Mouse (Mus musculus): ENCODE data around the gene Ddx46. TPM values are rescaled to one million over a fixed set of nuclear protein-coding genes. Genes with fewer than 3 reads are reported as not detected.

The Ddx46 gene
- 27.6 TPM for polyA plus RNA-seq (2014; fragmentation: Illumina TruSeq; extraction: RNeasy Lipid Tissue Mini Kit (QIAGEN cat#74804); ENCODE audit: low read depth, low replicate concordance)

DNA sequence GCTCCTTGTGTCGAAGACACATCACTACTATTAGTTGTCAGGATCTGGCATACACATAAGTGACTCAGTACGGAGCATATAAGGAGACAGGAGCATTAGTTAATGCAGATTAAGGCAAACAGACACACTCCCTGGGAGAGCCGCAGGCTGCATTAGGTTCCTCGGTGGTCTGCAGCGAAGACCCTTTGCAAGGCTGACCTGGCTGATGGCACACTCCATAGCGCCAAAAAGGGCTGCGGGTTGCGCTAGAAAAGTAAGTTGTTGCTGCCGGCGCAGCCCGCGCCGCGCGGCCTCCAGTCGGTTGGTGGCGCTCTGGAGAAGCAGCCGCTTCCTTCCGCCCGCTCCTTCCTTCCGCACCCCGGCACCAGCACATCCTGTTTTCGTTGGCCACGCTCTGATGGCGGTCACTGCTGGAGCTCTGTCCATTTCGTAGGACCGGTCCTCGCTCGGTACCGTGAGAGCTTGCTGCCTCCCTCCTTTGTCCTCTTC is at the start of gene Ddx46:
Gene Ddx46, plus strand, starts transcription at position 389 of the 489 bp plus-strand sequence.

GRCm38 (mm10) chr13:55599566-55600540 is 35.0 kb upstream of the Ddx46 start, which contains the start of gene B4galt7:
B4galt7 (plus strand) TSS chr13:55599896.

DNA sequence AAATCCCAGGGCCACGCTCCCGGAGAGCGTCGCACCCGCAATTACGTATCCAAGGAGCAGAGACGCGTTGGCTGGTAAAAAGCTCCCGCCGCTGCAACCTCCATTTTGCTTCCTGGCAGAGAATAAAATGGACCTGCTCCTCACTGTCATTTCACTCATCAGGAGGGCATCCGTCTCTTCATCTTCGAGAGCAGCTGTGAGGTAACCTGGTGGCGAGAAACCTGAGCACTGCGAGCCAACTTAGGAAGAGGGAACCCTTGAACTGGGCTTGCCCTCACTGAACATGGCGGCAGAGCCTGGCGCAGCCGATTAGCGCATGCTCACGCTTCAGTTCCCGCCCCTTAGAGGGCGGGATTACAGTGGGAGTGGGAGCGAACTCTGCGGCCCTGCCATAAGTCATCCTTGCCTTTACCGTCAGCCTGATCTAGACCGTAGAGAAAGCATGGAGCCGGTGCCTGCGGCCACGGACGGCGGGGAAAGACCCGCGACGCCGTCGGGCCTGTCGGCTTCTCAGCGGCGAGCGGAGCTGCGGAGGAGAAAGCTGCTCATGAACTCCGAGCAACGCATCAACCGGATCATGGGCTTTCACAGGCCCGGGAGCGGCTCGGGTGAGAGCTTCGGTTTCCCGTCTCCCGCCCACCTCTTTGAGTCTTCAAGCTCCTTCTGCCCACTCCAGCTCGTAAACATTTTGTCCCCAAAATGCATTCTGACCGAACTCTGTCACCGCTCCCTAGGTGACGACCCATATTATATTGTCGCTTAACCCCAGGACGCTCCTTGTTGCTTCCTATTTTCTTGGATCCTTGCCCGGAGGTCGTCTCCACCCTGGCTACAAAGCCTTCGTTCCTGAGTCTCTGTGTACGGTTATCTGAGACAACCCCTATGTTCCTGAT is 11.9 kb upstream of the Ddx46 start, which contains the start of gene Caml:
Gene Caml, plus strand, starts transcription at position 357 of the 893 bp plus-strand sequence.

GRCm38 (mm10) chr13:55692535-55693242 is 57.9 kb downstream of the Ddx46 start, which contains the start of gene B230219D22Rik:
B230219D22Rik (plus strand) TSS chr13:55693124.

GRCm38 (mm10) chr13:55714501-55715166 is 79.8 kb downstream of the Ddx46 start, which contains the start of gene Txndc15:
Txndc15 (plus strand) TSS chr13:55714650.

DNA sequence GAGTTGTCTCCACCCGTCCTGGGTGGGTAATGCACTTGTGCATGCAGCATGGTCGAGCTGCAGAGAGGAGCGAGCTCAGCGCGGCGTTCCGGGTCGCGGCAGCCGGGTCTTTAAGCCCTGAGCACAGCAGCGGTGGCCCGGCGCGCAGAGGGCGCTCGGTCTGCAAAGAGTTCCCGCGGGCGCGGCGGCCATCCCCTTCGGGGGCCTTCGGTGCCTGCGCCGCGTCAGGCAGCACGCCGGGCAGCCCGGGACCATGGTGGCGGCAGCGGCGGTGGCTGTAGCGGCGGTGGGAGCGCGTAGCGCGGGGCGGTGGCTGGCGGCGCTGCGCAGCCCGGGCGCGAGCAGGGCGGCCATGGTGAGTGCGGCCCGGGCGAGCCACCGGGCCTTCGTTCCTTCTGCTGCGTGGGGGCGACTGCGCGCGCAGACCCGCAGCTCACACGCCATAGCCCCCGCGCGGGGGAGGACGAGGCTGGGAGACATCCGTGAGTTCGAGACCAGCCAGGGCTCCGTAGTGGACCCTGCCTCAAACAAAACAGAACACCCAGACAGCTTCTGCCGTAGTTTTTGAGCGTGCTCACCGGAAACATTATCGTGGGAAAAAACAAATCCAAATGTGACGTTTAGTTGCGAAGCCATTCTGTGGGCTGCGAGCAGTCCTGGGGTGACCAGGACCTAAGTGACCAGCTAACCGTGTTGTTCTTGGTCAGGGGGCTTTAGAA is 92.5 kb downstream of the Ddx46 start, which contains the start of gene Pcbd2:
Gene Pcbd2, plus strand, starts transcription at position 249 of the 719 bp plus-strand sequence.

Other genes with a start within 250 kb of the Ddx46 start
- not detected for gene Slc34a1, start 236.8 kb upstream of the Ddx46 start, polyA plus RNA-seq (2014; fragmentation: Illumina TruSeq; extraction: RNeasy Lipid Tissue Mini Kit (QIAGEN cat#74804); ENCODE audit: low read depth, low replicate concordance)
- gene Pfn3, start 219.8 kb upstream of the Ddx46 start, polyA plus RNA-seq (2014; fragmentation: Illumina TruSeq; extraction: RNeasy Lipid Tissue Mini Kit (QIAGEN cat#74804); ENCODE audit: low read depth, low replicate concordance) = not detected
- gene F12, start 208.2 kb upstream of the Ddx46 start, polyA plus RNA-seq (2014; fragmentation: Illumina TruSeq; extraction: RNeasy Lipid Tissue Mini Kit (QIAGEN cat#74804); ENCODE audit: low read depth, low replicate concordance) = 23.3 TPM
- 2.5 TPM for gene Grk6, start 190.0 kb upstream of the Ddx46 start, polyA plus RNA-seq (2014; fragmentation: Illumina TruSeq; extraction: RNeasy Lipid Tissue Mini Kit (QIAGEN cat#74804); ENCODE audit: low read depth, low replicate concordance)
- gene Prr7, start 170.8 kb upstream of the Ddx46 start, polyA plus RNA-seq (2014; fragmentation: Illumina TruSeq; extraction: RNeasy Lipid Tissue Mini Kit (QIAGEN cat#74804); ENCODE audit: low read depth, low replicate concordance) = not detected
- gene Dbn1, start 146.9 kb upstream of the Ddx46 start, polyA plus RNA-seq (2014; fragmentation: Illumina TruSeq; extraction: RNeasy Lipid Tissue Mini Kit (QIAGEN cat#74804); ENCODE audit: low read depth, low replicate concordance) = 0.26 TPM
- gene Pdlim7, start 121.4 kb upstream of the Ddx46 start, polyA plus RNA-seq (2014; fragmentation: Illumina TruSeq; extraction: RNeasy Lipid Tissue Mini Kit (QIAGEN cat#74804); ENCODE audit: low read depth, low replicate concordance) = 0.24 TPM
- gene Dok3, start 105.7 kb upstream of the Ddx46 start, polyA plus RNA-seq (2014; fragmentation: Illumina TruSeq; extraction: RNeasy Lipid Tissue Mini Kit (QIAGEN cat#74804); ENCODE audit: low read depth, low replicate concordance) = not detected
- gene Ddx41, start 98.4 kb upstream of the Ddx46 start, polyA plus RNA-seq (2014; fragmentation: Illumina TruSeq; extraction: RNeasy Lipid Tissue Mini Kit (QIAGEN cat#74804); ENCODE audit: low read depth, low replicate concordance) = 2.3 TPM
- gene Fam193b, start 63.9 kb upstream of the Ddx46 start, polyA plus RNA-seq (2014; fragmentation: Illumina TruSeq; extraction: RNeasy Lipid Tissue Mini Kit (QIAGEN cat#74804); ENCODE audit: low read depth, low replicate concordance) = 5.9 TPM
- 29.5 TPM for gene Tmed9, start 61.3 kb upstream of the Ddx46 start, polyA plus RNA-seq (2014; fragmentation: Illumina TruSeq; extraction: RNeasy Lipid Tissue Mini Kit (QIAGEN cat#74804); ENCODE audit: low read depth, low replicate concordance)
- gene B4galt7, start 35.1 kb upstream of the Ddx46 start, polyA plus RNA-seq (2014; fragmentation: Illumina TruSeq; extraction: RNeasy Lipid Tissue Mini Kit (QIAGEN cat#74804); ENCODE audit: low read depth, low replicate concordance) = 1.5 TPM
- 28.3 TPM for gene Caml, start 12.0 kb upstream of the Ddx46 start, polyA plus RNA-seq (2014; fragmentation: Illumina TruSeq; extraction: RNeasy Lipid Tissue Mini Kit (QIAGEN cat#74804); ENCODE audit: low read depth, low replicate concordance)
- 40.7 TPM for gene B230219D22Rik, start 58.1 kb downstream of the Ddx46 start, polyA plus RNA-seq (2014; fragmentation: Illumina TruSeq; extraction: RNeasy Lipid Tissue Mini Kit (QIAGEN cat#74804); ENCODE audit: low read depth, low replicate concordance)
- gene Txndc15, start 79.6 kb downstream of the Ddx46 start, polyA plus RNA-seq (2014; fragmentation: Illumina TruSeq; extraction: RNeasy Lipid Tissue Mini Kit (QIAGEN cat#74804); ENCODE audit: low read depth, low replicate concordance) = 137 TPM
- gene Pcbd2, start 92.3 kb downstream of the Ddx46 start, polyA plus RNA-seq (2014; fragmentation: Illumina TruSeq; extraction: RNeasy Lipid Tissue Mini Kit (QIAGEN cat#74804); ENCODE audit: low read depth, low replicate concordance) = 25.3 TPM
- not detected for gene Catsper3, start 149.5 kb downstream of the Ddx46 start, polyA plus RNA-seq (2014; fragmentation: Illumina TruSeq; extraction: RNeasy Lipid Tissue Mini Kit (QIAGEN cat#74804); ENCODE audit: low read depth, low replicate concordance)
- not detected for gene Pitx1, start 201.2 kb downstream of the Ddx46 start, polyA plus RNA-seq (2014; fragmentation: Illumina TruSeq; extraction: RNeasy Lipid Tissue Mini Kit (QIAGEN cat#74804); ENCODE audit: low read depth, low replicate concordance)

All from liver, adult 10 weeks (tissue).